Mouse (Mus musculus) ES-Bruce4 (cell line): ENCODE measurements around the gene Ptgis. TPM values are rescaled to one million over a fixed set of nuclear protein-coding genes. Genes with fewer than 3 reads are reported as not detected.

Experiments used
- H3K27ac ChIP-seq: 2 replicates; pipeline ENCODE4 v1.5.1; 2012; ENCODE audit warnings: low read length, inconsistent platforms; ENCODE audit not compliant: insufficient read depth
- H3K27me3 ChIP-seq: 2 replicates; pipeline ENCODE4 v1.6.1; 2012; ENCODE audit warnings: mild to moderate bottlenecking, low read length, inconsistent platforms; ENCODE audit not compliant: control insufficient read depth, poor library complexity, insufficient read depth, severe bottlenecking
- H3K36me3 ChIP-seq: 2 replicates; pipeline ENCODE4 v1.6.1; 2012; ENCODE audit warnings: inconsistent platforms, mild to moderate bottlenecking, low read length, moderate library complexity; ENCODE audit not compliant: control insufficient read depth, poor library complexity, insufficient read depth, severe bottlenecking
- H3K4me1 ChIP-seq: one replicate; pipeline ENCODE4 v1.8.1; 2011; ENCODE audit warnings: low read length; ENCODE audit not compliant: control insufficient read depth, insufficient read depth
- H3K4me3 ChIP-seq: 2 replicates; pipeline ENCODE4 v1.5.1; 2011; ENCODE audit warnings: low read depth, mild to moderate bottlenecking, low read length
- H3K9ac ChIP-seq: 2 replicates; pipeline ENCODE4 v1.6.1; 2012; ENCODE audit warnings: low read depth, mild to moderate bottlenecking, inconsistent platforms; ENCODE audit not compliant: poor library complexity, severe bottlenecking
- H3K9me3 ChIP-seq: replicated peaks from 2 replicates; pipeline ENCODE4 v1.6.1; 2012; ENCODE audit warnings: mild to moderate bottlenecking, low read length, inconsistent platforms; ENCODE audit not compliant: control insufficient read depth, poor library complexity, insufficient read depth, severe bottlenecking
- CTCF ChIP-seq: IDR thresholded peaks from one replicate; pipeline ENCODE4 v1.8.1; 2011; ENCODE audit warnings: low read depth, low read length
- EP300 ChIP-seq: IDR thresholded peaks from 2 replicates; pipeline ENCODE4 v1.6.1; 2011; ENCODE audit warnings: low read depth, low read length; ENCODE audit not compliant: insufficient read depth
- POLR2A ChIP-seq: IDR thresholded peaks from one replicate; pipeline ENCODE4 v1.8.1; 2011; ENCODE audit warnings: low read length; ENCODE audit not compliant: insufficient read depth
- polyA plus RNA-seq: library from polyadenylated mRNA; stranded (reverse); fragments of >200 nt; gene quantifications from 2 replicates; pipeline ENCODE4 v1.2.4, GENCODE M21; 2011; ENCODE audit warnings: low read depth; ENCODE audit not compliant: missing spikeins, insufficient read depth, insufficient read length

Gene Ptgis
- polyA plus RNA-seq, 1 experiment, result 6.8 TPM

DNA sequence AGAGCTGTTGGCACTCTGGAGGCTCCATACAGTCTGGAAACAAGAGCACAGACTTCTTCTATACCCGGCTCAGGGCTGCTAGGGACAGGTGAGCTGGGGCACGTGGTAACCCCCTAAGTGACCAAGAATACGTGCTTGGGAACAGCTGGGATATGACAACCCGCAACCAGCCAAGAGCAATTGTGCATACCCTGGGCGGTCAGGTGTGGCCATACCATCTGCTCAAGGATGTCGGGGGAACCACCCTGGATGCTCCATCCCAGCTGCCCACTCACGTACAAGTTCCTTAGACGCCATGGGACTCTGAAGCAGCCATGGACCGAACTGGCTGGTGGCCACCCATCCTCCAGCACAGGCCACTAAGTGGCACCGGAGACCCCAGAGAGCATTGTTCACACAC is 77.3 kb downstream of the Ptgis start:
- Histone ChIP-seq H3K27me3 (no peaks in the 10 kb centered on the region), H3K36me3 (no peaks in the 10 kb centered on the region), H3K9me3 (no peaks in the 10 kb centered on the region), H3K4me3 (no peak overlapping the region), H3K4me1 (no peaks in the 10 kb centered on the region), H3K27ac (no peak overlapping the region), H3K9ac (no peak overlapping the region)
- no peak for TF ChIP-seq CTCF
- TF ChIP-seq EP300, result no peak
- TF ChIP-seq POLR2A, result no peak

DNA sequence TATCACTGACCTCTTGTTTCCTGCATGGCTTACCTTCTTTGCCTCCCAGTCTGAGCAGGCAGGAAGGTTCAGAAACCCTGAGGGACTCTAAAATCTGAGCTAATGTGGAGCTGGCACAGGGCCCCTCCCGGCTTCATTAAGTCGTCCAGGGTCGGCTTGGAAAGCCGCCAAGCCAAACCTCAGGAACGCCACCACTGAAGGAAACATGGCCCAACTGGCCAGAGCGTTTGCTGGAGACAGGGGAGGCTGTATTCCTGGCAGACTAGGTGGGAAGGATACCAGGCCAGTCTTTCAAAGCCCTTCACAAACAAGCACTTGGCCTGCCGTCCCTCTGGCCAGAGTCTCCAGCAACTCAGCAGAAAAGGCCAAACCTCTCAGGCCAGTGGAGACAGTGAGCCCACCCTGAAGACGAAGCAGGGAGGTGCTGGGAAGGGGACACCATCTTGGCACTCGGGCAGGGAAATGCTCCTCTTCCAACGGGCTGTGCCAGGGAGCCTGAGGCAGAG is 77.8 kb downstream of the Ptgis start:
- no peaks in the 10 kb centered on the region for H3K36me3 ChIP-seq
- H3K27me3 ChIP-seq, result no peaks in the 10 kb centered on the region
- no peak overlapping the region for H3K27ac ChIP-seq
- H3K4me3 ChIP-seq, result no peak overlapping the region
- no peaks in the 10 kb centered on the region for H3K4me1 ChIP-seq
- no peak for TF ChIP-seq POLR2A
- no peak for TF ChIP-seq EP300
- TF ChIP-seq CTCF, result no peak
- H3K9me3 ChIP-seq, result no peaks in the 10 kb centered on the region
- H3K9ac ChIP-seq, result no peak overlapping the region

- Histone ChIP-seq H3K9me3 (no peaks in the 10 kb centered on the region), H3K36me3 (no peaks in the 10 kb centered on the region), H3K27ac (no peak overlapping the region), H3K9ac (no peak overlapping the region), H3K4me3 (no peak overlapping the region), H3K27me3 (no peaks in the 10 kb centered on the region), H3K4me1 (peaks cover 8% of the 10 kb centered on the region)
- TF ChIP-seq EP300 (no peak), CTCF (no peak), POLR2A (no peak)
Observed at GRCm38 (mm10) chr2:167159721-167160120, 80.7 kb downstream of the Ptgis start.

GRCm38 (mm10) chr2:167158780-167159179 is 81.6 kb downstream of the Ptgis start:
- Histone ChIP-seq H3K27me3 (no peaks in the 10 kb centered on the region), H3K9ac (no peak overlapping the region), H3K27ac (no peak overlapping the region), H3K4me3 (no peak overlapping the region), H3K36me3 (no peaks in the 10 kb centered on the region), H3K9me3 (no peaks in the 10 kb centered on the region), H3K4me1 (peaks cover 8% of the 10 kb centered on the region)
- TF ChIP-seq POLR2A, result no peak

GRCm38 (mm10) chr2:167156118-167156715 is 84.2 kb downstream of the Ptgis start:
- Histone ChIP-seq H3K4me3 (no peak overlapping the region), H3K27me3 (no peaks in the 10 kb centered on the region), H3K9ac (no peak overlapping the region), H3K36me3 (no peaks in the 10 kb centered on the region), H3K9me3 (no peaks in the 10 kb centered on the region), H3K27ac (no peak overlapping the region), H3K4me1 (peaks cover 8% of the 10 kb centered on the region)
- TF ChIP-seq CTCF (no peak), POLR2A (no peak), EP300 (no peak)

- H3K4me3 ChIP-seq, result no peak overlapping the region
- no peaks in the 10 kb centered on the region for H3K36me3 ChIP-seq
- H3K9me3 ChIP-seq, result no peaks in the 10 kb centered on the region
- peaks cover 8% of the 10 kb centered on the region for H3K4me1 ChIP-seq
- H3K27ac ChIP-seq, result no peak overlapping the region
- H3K9ac ChIP-seq, result no peak overlapping the region
- H3K27me3 ChIP-seq, result no peaks in the 10 kb centered on the region
- TF ChIP-seq EP300 (no peak), CTCF (no peak), POLR2A (no peak)
Observed at GRCm38 (mm10) chr2:167155541-167155973, 84.8 kb downstream of the Ptgis start.
